Mouse (Mus musculus): ENCODE results near the gene Arhgap19. TPM values are rescaled to one million over a fixed set of nuclear protein-coding genes. Genes with fewer than 3 reads are reported as not detected.

The Arhgap19 gene
- polyA plus RNA-seq, 1 experiment from 2014 or later = 48.4 TPM

GRCm38 (mm10) chr19:41751906-41752305, 49.9 kb downstream of the Arhgap19 start:
- 69% methylated on average over 11 of the region's 11 CpGs for WGBS
- DNase-seq (ENCODE audit: low spot score) = no peak

GRCm38 (mm10) chr19:41747436-41747835, 54.4 kb downstream of the Arhgap19 start:
- DNase-seq (ENCODE audit: low spot score) = no peak
- H3K9ac ChIP-seq (ENCODE audit: low read length) = no peak overlapping the region
- peaks cover 21% of the 10 kb centered on the region for H3K27me3 ChIP-seq (ENCODE audit: control insufficient read depth, insufficient read depth, low read length)
- no peak overlapping the region for H3K27ac ChIP-seq (ENCODE audit: low read depth, low read length)
- peaks cover 24% of the 10 kb centered on the region for H3K4me1 ChIP-seq (replicated peaks; ENCODE audit: control insufficient read depth, insufficient read depth, low read length)
- H3K4me3 ChIP-seq (ENCODE audit: low read depth, low read length) = no peak overlapping the region
- no peak for ATAC-seq (replicated peaks; ENCODE audit: low FRiP score)
- WGBS = 90% methylated on average over 14 of the region's 14 CpGs
- H3K36me3 ChIP-seq (ENCODE audit: control insufficient read depth, insufficient read depth, low read length) = no peaks in the 10 kb centered on the region
- H3K4me2 ChIP-seq (ENCODE audit: low read depth, low read length, severe bottlenecking) = no peak overlapping the region
- no peaks in the 10 kb centered on the region for H3K9me3 ChIP-seq (ENCODE audit: control insufficient read depth, low read length)

More at GRCm38 (mm10) chr19:41751906-41752305, 49.9 kb downstream of the Arhgap19 start:
- H3K27ac ChIP-seq (ENCODE audit: low read depth, low read length) = no peak overlapping the region
- H3K9me3 ChIP-seq (ENCODE audit: control insufficient read depth, low read length) = no peaks in the 10 kb centered on the region
- no peak overlapping the region for H3K4me3 ChIP-seq (ENCODE audit: low read depth, low read length)
- H3K27me3 ChIP-seq (ENCODE audit: control insufficient read depth, insufficient read depth, low read length) = peaks cover 2% of the 10 kb centered on the region; the same call in 1 of the 2 replicates
- no peak for ATAC-seq (replicated peaks; ENCODE audit: low FRiP score)
- no peak overlapping the region for H3K4me2 ChIP-seq (ENCODE audit: low read depth, low read length, severe bottlenecking)
- H3K4me1 ChIP-seq (replicated peaks; ENCODE audit: control insufficient read depth, insufficient read depth, low read length) = peaks cover 4% of the 10 kb centered on the region; the same call in 1 of the 2 replicates
- H3K36me3 ChIP-seq (ENCODE audit: control insufficient read depth, insufficient read depth, low read length) = no peaks in the 10 kb centered on the region
- H3K9ac ChIP-seq (ENCODE audit: low read length) = no peak overlapping the region

GRCm38 (mm10) chr19:41745941-41746557, 55.8 kb downstream of the Arhgap19 start:
- H3K4me3 ChIP-seq (ENCODE audit: low read depth, low read length) = no peak overlapping the region
- 0 out of 2 replicates have a peak overlapping the region, but pooled peaks have one; percentile 27 for H3K9ac ChIP-seq (ENCODE audit: low read length)
- DNase-seq (ENCODE audit: low spot score) (peak; percentile 80), ATAC-seq (replicated peaks; ENCODE audit: low FRiP score) (peak; percentile 79)
- H3K36me3 ChIP-seq (ENCODE audit: control insufficient read depth, insufficient read depth, low read length) = no peaks in the 10 kb centered on the region
- H3K27me3 ChIP-seq (ENCODE audit: control insufficient read depth, insufficient read depth, low read length) = peaks cover 33% of the 10 kb centered on the region
- peak overlapping the region; percentile 68 for H3K27ac ChIP-seq (ENCODE audit: low read depth, low read length)
- no peak overlapping the region for H3K4me2 ChIP-seq (ENCODE audit: low read depth, low read length, severe bottlenecking)
- no peaks in the 10 kb centered on the region for H3K9me3 ChIP-seq (ENCODE audit: control insufficient read depth, low read length)
- WGBS = 37% methylated on average over 15 of the region's 15 CpGs
- H3K4me1 ChIP-seq (replicated peaks; ENCODE audit: control insufficient read depth, insufficient read depth, low read length) = peaks cover 24% of the 10 kb centered on the region

- ATAC-seq (replicated peaks; ENCODE audit: low FRiP score) (0 out of 2 replicates have a peak, but pooled peaks have one; percentile 13), DNase-seq (ENCODE audit: low spot score) (peak; percentile 76)
- H3K36me3 ChIP-seq (ENCODE audit: control insufficient read depth, insufficient read depth, low read length) = no peaks in the 10 kb centered on the region
- H3K27ac ChIP-seq (ENCODE audit: low read depth, low read length) = no peak within 1 kb of the TSS
- H3K9ac ChIP-seq (ENCODE audit: low read length) = peak within 1 kb of the TSS; percentile 64
- H3K4me1 ChIP-seq (replicated peaks; ENCODE audit: control insufficient read depth, insufficient read depth, low read length) = peaks cover 32% of the 10 kb centered on the region
- H3K9me3 ChIP-seq (ENCODE audit: control insufficient read depth, low read length) = no peaks in the 10 kb centered on the region
- WGBS = under 1% methylated on average over 43 of the region's 44 CpGs
- H3K4me3 ChIP-seq (ENCODE audit: low read depth, low read length) = peak within 1 kb of the TSS; percentile 42
- H3K27me3 ChIP-seq (ENCODE audit: control insufficient read depth, insufficient read depth, low read length) = peaks cover 57% of the 10 kb centered on the region
- peak within 1 kb of the TSS; percentile 90 for H3K4me2 ChIP-seq (ENCODE audit: low read depth, low read length, severe bottlenecking)
Observed at GRCm38 (mm10) chr19:41743396-41743795, 58.5 kb downstream of the Arhgap19 start, which contains the start of gene Slit1. Slit1 (minus strand) TSS chr19:41743665.

GRCm38 (mm10) chr19:41738896-41739295, 63.0 kb downstream of the Arhgap19 start:
- no peak for ATAC-seq (replicated peaks; ENCODE audit: low FRiP score)
- no peak for DNase-seq (ENCODE audit: low spot score)
- H3K36me3 ChIP-seq (ENCODE audit: control insufficient read depth, insufficient read depth, low read length) = no peaks in the 10 kb centered on the region
- no peak overlapping the region for H3K4me3 ChIP-seq (ENCODE audit: low read depth, low read length)
- H3K9me3 ChIP-seq (ENCODE audit: control insufficient read depth, low read length) = no peaks in the 10 kb centered on the region
- 18% methylated on average over 4 of the region's 4 CpGs for WGBS
- peaks cover 28% of the 10 kb centered on the region for H3K4me1 ChIP-seq (replicated peaks; ENCODE audit: control insufficient read depth, insufficient read depth, low read length)
- no peak overlapping the region for H3K27ac ChIP-seq (ENCODE audit: low read depth, low read length)
- H3K27me3 ChIP-seq (ENCODE audit: control insufficient read depth, insufficient read depth, low read length) = peaks cover 65% of the 10 kb centered on the region
- peak overlapping the region; percentile 35; the same call in 1 of the 2 replicates for H3K4me2 ChIP-seq (ENCODE audit: low read depth, low read length, severe bottlenecking)
- H3K9ac ChIP-seq (ENCODE audit: low read length) = no peak overlapping the region

GRCm38 (mm10) chr19:41738429-41738805, 63.4 kb downstream of the Arhgap19 start:
- no peaks in the 10 kb centered on the region for H3K36me3 ChIP-seq (ENCODE audit: control insufficient read depth, insufficient read depth, low read length)
- H3K4me3 ChIP-seq (ENCODE audit: low read depth, low read length) = no peak overlapping the region
- H3K27ac ChIP-seq (ENCODE audit: low read depth, low read length) = no peak overlapping the region
- peaks cover 26% of the 10 kb centered on the region for H3K4me1 ChIP-seq (replicated peaks; ENCODE audit: control insufficient read depth, insufficient read depth, low read length)
- ATAC-seq (replicated peaks; ENCODE audit: low FRiP score) (no peak; the same call in 1 of the 2 replicates), DNase-seq (ENCODE audit: low spot score) (no peak)
- H3K9ac ChIP-seq (ENCODE audit: low read length) = no peak overlapping the region; the same call in 1 of the 2 replicates
- 4% methylated on average over 14 of the region's 14 CpGs for WGBS
- no peaks in the 10 kb centered on the region for H3K9me3 ChIP-seq (ENCODE audit: control insufficient read depth, low read length)
- peak overlapping the region; percentile 35; the same call in 1 of the 2 replicates for H3K4me2 ChIP-seq (ENCODE audit: low read depth, low read length, severe bottlenecking)
- H3K27me3 ChIP-seq (ENCODE audit: control insufficient read depth, insufficient read depth, low read length) = peaks cover 65% of the 10 kb centered on the region

- no peaks in the 10 kb centered on the region for H3K9me3 ChIP-seq (ENCODE audit: control insufficient read depth, low read length)
- no peak overlapping the region for H3K4me3 ChIP-seq (ENCODE audit: low read depth, low read length)
- H3K9ac ChIP-seq (ENCODE audit: low read length) = no peak overlapping the region; the same call in 1 of the 2 replicates
- H3K27me3 ChIP-seq (ENCODE audit: control insufficient read depth, insufficient read depth, low read length) = peaks cover 59% of the 10 kb centered on the region
- ATAC-seq (replicated peaks; ENCODE audit: low FRiP score) (peak; percentile 81), DNase-seq (ENCODE audit: low spot score) (peak; percentile 80)
- peak overlapping the region; percentile 35; the same call in 1 of the 2 replicates for H3K4me2 ChIP-seq (ENCODE audit: low read depth, low read length, severe bottlenecking)
- H3K27ac ChIP-seq (ENCODE audit: low read depth, low read length) = 0 out of 2 replicates have a peak overlapping the region, but pooled peaks have one; percentile 25
- H3K4me1 ChIP-seq (replicated peaks; ENCODE audit: control insufficient read depth, insufficient read depth, low read length) = peaks cover 21% of the 10 kb centered on the region
- no peaks in the 10 kb centered on the region for H3K36me3 ChIP-seq (ENCODE audit: control insufficient read depth, insufficient read depth, low read length)
- 1% methylated on average over 18 of the region's 18 CpGs for WGBS
Observed at GRCm38 (mm10) chr19:41737657-41738428, 64.0 kb downstream of the Arhgap19 start.

- ATAC-seq (replicated peaks; ENCODE audit: low FRiP score) (peak; percentile 65), DNase-seq (ENCODE audit: low spot score) (no peak)
- Histone ChIP-seq H3K9ac (ENCODE audit: low read length) (no peak overlapping the region), H3K9me3 (ENCODE audit: control insufficient read depth, low read length) (0 out of 2 replicates have a peak, but pooled peaks cover 4% of the 10 kb centered on the region), H3K4me2 (ENCODE audit: low read depth, low read length, severe bottlenecking) (no peak overlapping the region), H3K4me1 (replicated peaks; ENCODE audit: control insufficient read depth, insufficient read depth, low read length) (peaks cover 19% of the 10 kb centered on the region), H3K36me3 (ENCODE audit: control insufficient read depth, insufficient read depth, low read length) (no peaks in the 10 kb centered on the region), H3K4me3 (ENCODE audit: low read depth, low read length) (no peak overlapping the region), H3K27ac (ENCODE audit: low read depth, low read length) (no peak overlapping the region), H3K27me3 (ENCODE audit: control insufficient read depth, insufficient read depth, low read length) (peaks cover 28% of the 10 kb centered on the region)
- WGBS = 11% methylated on average over 10 of the region's 10 CpGs
Observed at GRCm38 (mm10) chr19:41734685-41735084, 67.2 kb downstream of the Arhgap19 start.
